Mouse (Mus musculus) heart, embryonic 13.5 days (tissue): ENCODE data around the gene 4933428G20Rik. TPM values are rescaled to one million over a fixed set of nuclear protein-coding genes. Genes with fewer than 3 reads are reported as not detected.

Source experiments
- ATAC-seq: fragments of 200-750 bp; cut with Nextera tagmentation; 2 replicates; pipeline ENCODE4 v1.8.0; 2017; ENCODE audit warnings: moderate TSS enrichment; ENCODE audit not compliant: insufficient number of reproducible peaks, low FRiP score, low TSS enrichment; ENCODE audit errors: extremely low read depth
- H3K27ac ChIP-seq: fragments of 300-500 bp; sonication (generic); replicated peaks from 2 replicates; pipeline ENCODE4 v1.5.1; 2015; ENCODE audit warnings: moderate library complexity, mild to moderate bottlenecking, inconsistent platforms
- H3K27me3 ChIP-seq: fragments of 300-500 bp; sonication (generic); replicated peaks from 2 replicates; pipeline ENCODE4 v1.6.1; 2015; ENCODE audit warnings: mild to moderate bottlenecking, inconsistent platforms
- H3K36me3 ChIP-seq: fragments of 300-500 bp; sonication (generic); 2 replicates; pipeline ENCODE4 v1.6.1; 2015; ENCODE audit warnings: mild to moderate bottlenecking, inconsistent platforms
- H3K4me1 ChIP-seq: fragments of 300-500 bp; sonication (generic); 2 replicates; pipeline ENCODE4 v1.6.1; 2015; ENCODE audit warnings: inconsistent platforms
- H3K4me2 ChIP-seq: fragments of 300-500 bp; sonication (generic); 2 replicates; pipeline ENCODE4 v1.6.1; 2015; ENCODE audit warnings: inconsistent platforms, mild to moderate bottlenecking, moderate library complexity
- H3K4me3 ChIP-seq: fragments of 300-500 bp; sonication (generic); 2 replicates; pipeline ENCODE4 v1.5.1; 2015; ENCODE audit warnings: moderate library complexity, mild to moderate bottlenecking, inconsistent platforms
- H3K9ac ChIP-seq: fragments of 300-500 bp; sonication (generic); 2 replicates; pipeline ENCODE4 v1.6.1; 2015; ENCODE audit warnings: inconsistent platforms, mild to moderate bottlenecking, moderate library complexity
- H3K9me3 ChIP-seq: fragments of 300-500 bp; sonication (generic); 2 replicates; pipeline ENCODE4 v1.6.1; 2016; ENCODE audit warnings: inconsistent platforms
- WGBS: fragments of 180-500 bp; shearing (Covaris S2); methylation state at CpG from one replicate; pipeline ENCODE4 v1.1.7; 2015; ENCODE audit warnings: mixed read lengths; 5-methylcytosine and 5-hydroxymethylcytosine counted together
- polyA plus RNA-seq: library from polyadenylated mRNA; unstranded; fragments of >200 nt; fragmentation: Nextera tagmentation; extraction: Ambion mirVana; gene quantifications from 2 replicates; pipeline ENCODE4 v1.2.1, GENCODE M21; 2015

4933428G20Rik gene
- 0.84 and 1.5 TPM in 2 replicates for polyA plus RNA-seq

DNA sequence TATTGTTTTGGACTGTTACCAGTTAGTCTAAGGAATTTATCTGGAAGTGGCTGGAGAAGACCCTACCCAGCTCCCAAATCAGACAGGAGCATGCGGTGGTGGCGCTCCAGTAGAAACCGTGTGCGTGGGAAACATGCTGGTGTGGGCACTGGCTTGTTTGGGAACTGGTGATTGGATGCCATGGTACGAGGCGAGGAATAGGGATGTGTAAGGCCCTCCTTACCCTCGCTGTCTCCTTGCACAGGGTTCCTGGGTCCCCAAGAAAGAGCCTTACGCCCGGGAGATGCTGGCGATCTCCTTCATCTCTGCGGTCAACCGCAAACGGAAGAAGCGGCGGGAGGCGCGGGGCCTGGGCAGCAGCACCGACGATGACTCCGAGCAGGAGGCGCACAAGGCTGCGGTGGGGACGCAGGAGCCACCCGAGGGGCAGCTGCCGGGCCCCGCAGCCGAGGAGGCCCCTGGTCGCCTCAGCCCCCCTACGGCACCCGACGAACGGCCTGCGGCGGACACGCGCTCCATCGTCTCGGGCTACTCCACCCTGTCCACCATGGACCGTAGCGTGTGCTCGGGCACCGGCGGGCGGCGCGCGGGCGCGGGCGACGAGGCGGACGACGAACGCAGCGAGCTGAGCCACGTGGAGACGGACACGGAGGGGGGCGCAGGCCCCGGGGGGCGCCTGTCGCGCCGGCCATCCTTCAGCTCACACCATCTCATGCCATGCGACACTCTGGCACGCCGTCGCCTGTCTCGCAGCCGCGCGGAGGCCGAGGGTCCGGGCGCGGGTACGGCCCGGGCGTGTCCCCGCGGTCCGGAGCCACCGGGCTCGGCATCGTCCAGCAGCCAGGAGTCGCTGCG lies at the start of gene 4933428G20Rik:
TSS of gene 4933428G20Rik (minus strand) at position 476 of the 855 bp plus-strand sequence.
- 35% methylated on average over 74 of the region's 88 CpGs for WGBS
- Histone ChIP-seq H3K9me3 (no peaks in the 10 kb centered on the region), H3K4me3 (peak within 1 kb of the TSS; percentile 29), H3K27ac (no peak within 1 kb of the TSS), H3K9ac (peak within 1 kb of the TSS; percentile 6; the same call in 1 of the 2 replicates), H3K36me3 (peaks cover 75% of the 10 kb centered on the region), H3K27me3 (peaks cover 47% of the 10 kb centered on the region), H3K4me1 (peaks cover 12% of the 10 kb centered on the region), H3K4me2 (peak within 1 kb of the TSS; percentile 57)
- ATAC-seq = no peak

- 43% methylated on average over 8 of the region's 8 CpGs for WGBS
- no peak overlapping the region for H3K27ac ChIP-seq
Measured at GRCm38 (mm10) chr11:97548757-97549156, 48.6 kb upstream of the 4933428G20Rik start.

GRCm38 (mm10) chr11:97547957-97548706 lies 48.0 kb upstream of the 4933428G20Rik start:
- WGBS = 45% methylated on average over 12 of the region's 12 CpGs
- H3K9ac ChIP-seq = no peak overlapping the region

More at GRCm38 (mm10) chr11:97548757-97549156, 48.6 kb upstream of the 4933428G20Rik start:
- Histone ChIP-seq H3K4me3 (no peak overlapping the region), H3K4me2 (no peak overlapping the region), H3K4me1 (peaks cover 13% of the 10 kb centered on the region), H3K9me3 (no peaks in the 10 kb centered on the region), H3K36me3 (no peaks in the 10 kb centered on the region), H3K27me3 (peaks cover 100% of the 10 kb centered on the region), H3K9ac (no peak overlapping the region)
- ATAC-seq = no peak

DNA sequence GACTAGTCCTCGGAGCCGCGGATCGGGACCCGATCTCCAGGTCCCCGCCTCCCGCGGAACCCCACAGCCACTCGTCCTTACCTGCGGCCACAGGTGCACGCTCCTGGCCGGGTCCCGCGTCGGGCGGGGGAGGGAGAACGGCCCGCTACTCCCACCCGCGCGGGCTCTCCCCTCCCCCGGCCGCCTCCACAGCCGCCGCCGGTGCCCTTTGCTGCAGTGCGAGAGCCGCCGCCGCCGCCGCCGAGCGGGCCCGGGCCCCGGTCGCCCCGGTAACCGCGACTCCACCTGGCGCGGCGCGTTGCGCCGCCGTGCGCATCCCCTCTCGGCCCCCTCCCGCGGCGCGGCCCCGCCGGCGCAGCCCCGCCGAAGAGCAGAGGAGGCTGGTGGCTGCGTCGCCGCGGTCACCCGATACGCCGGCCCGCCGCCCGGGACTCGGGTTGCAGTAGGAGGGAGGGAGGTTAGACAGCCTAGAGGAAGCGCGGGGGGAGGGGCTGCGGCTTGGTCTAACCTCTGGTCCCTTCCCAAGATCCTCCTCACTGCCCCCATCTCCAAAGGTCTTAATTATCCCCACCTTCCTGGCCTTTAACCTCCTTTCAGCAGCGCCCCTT lies 46.8 kb upstream of the 4933428G20Rik start:
- Histone ChIP-seq H3K4me2 (peak overlapping the region; percentile 98), H3K9me3 (no peaks in the 10 kb centered on the region), H3K9ac (peak overlapping the region; percentile 78), H3K4me1 (peaks cover 13% of the 10 kb centered on the region), H3K36me3 (no peaks in the 10 kb centered on the region), H3K27me3 (peaks cover 100% of the 10 kb centered on the region), H3K27ac (no peak overlapping the region), H3K4me3 (peak overlapping the region; percentile 68)
- no peak for ATAC-seq
- under 1% methylated on average over 61 of the region's 73 CpGs for WGBS

More at GRCm38 (mm10) chr11:97547957-97548706, 48.0 kb upstream of the 4933428G20Rik start:
- Histone ChIP-seq H3K4me3 (no peak overlapping the region), H3K36me3 (no peaks in the 10 kb centered on the region), H3K9me3 (no peaks in the 10 kb centered on the region), H3K27ac (no peak overlapping the region), H3K27me3 (peaks cover 100% of the 10 kb centered on the region), H3K4me2 (no peak overlapping the region), H3K4me1 (peaks cover 13% of the 10 kb centered on the region)
- no peak for ATAC-seq

- H3K27me3 ChIP-seq = peaks cover 100% of the 10 kb centered on the region
- ATAC-seq = no peak
- WGBS = 5% methylated on average over 26 of the region's 26 CpGs
- H3K9ac ChIP-seq = peak overlapping the region; percentile 78
- no peak overlapping the region for H3K27ac ChIP-seq
- no peaks in the 10 kb centered on the region for H3K36me3 ChIP-seq
- H3K4me3 ChIP-seq = peak overlapping the region; percentile 68
- H3K9me3 ChIP-seq = no peaks in the 10 kb centered on the region
- H3K4me2 ChIP-seq = peak overlapping the region; percentile 98
- peaks cover 13% of the 10 kb centered on the region for H3K4me1 ChIP-seq
Measured at GRCm38 (mm10) chr11:97545808-97546560, 45.8 kb upstream of the 4933428G20Rik start.

- 71% methylated on average over 9 of the region's 9 CpGs for WGBS
- H3K9me3 ChIP-seq = no peaks in the 10 kb centered on the region
- peaks cover 13% of the 10 kb centered on the region for H3K4me1 ChIP-seq
- H3K36me3 ChIP-seq = no peaks in the 10 kb centered on the region
- H3K4me3 ChIP-seq = no peak overlapping the region
- peaks cover 98% of the 10 kb centered on the region for H3K27me3 ChIP-seq
- ATAC-seq = no peak
- H3K27ac ChIP-seq = no peak overlapping the region
- no peak overlapping the region for H3K9ac ChIP-seq
- no peak overlapping the region for H3K4me2 ChIP-seq
Measured at GRCm38 (mm10) chr11:97543883-97544282, 43.7 kb upstream of the 4933428G20Rik start.

- H3K36me3 ChIP-seq = no peaks in the 10 kb centered on the region
- no peaks in the 10 kb centered on the region for H3K9me3 ChIP-seq
- peaks cover 13% of the 10 kb centered on the region for H3K4me1 ChIP-seq
- no peak overlapping the region for H3K4me2 ChIP-seq
- no peak overlapping the region for H3K27ac ChIP-seq
- H3K9ac ChIP-seq = no peak overlapping the region
- H3K27me3 ChIP-seq = peaks cover 98% of the 10 kb centered on the region
- WGBS = 51% methylated on average over 12 of the region's 12 CpGs
- no peak overlapping the region for H3K4me3 ChIP-seq
- no peak for ATAC-seq
Measured at GRCm38 (mm10) chr11:97543181-97543733, 43.1 kb upstream of the 4933428G20Rik start.

GRCm38 (mm10) chr11:97542171-97543150 lies 42.3 kb upstream of the 4933428G20Rik start:
- Histone ChIP-seq H3K9me3 (no peaks in the 10 kb centered on the region), H3K4me2 (no peak overlapping the region), H3K36me3 (no peaks in the 10 kb centered on the region), H3K27me3 (peaks cover 98% of the 10 kb centered on the region), H3K27ac (no peak overlapping the region), H3K4me3 (no peak overlapping the region), H3K9ac (no peak overlapping the region), H3K4me1 (peaks cover 13% of the 10 kb centered on the region)
- no peak for ATAC-seq
- WGBS = 73% methylated on average over 22 of the region's 22 CpGs

- 37% methylated on average over 3 of the region's 3 CpGs for WGBS
- H3K4me2 ChIP-seq = no peak overlapping the region
- no peaks in the 10 kb centered on the region for H3K36me3 ChIP-seq
- H3K27me3 ChIP-seq = peaks cover 98% of the 10 kb centered on the region
- H3K27ac ChIP-seq = no peak overlapping the region
- no peak for ATAC-seq
- peaks cover 12% of the 10 kb centered on the region for H3K4me1 ChIP-seq
- H3K4me3 ChIP-seq = no peak overlapping the region
- H3K9ac ChIP-seq = no peak overlapping the region
- H3K9me3 ChIP-seq = no peaks in the 10 kb centered on the region
Measured at GRCm38 (mm10) chr11:97540604-97541003, 40.5 kb upstream of the 4933428G20Rik start.
